Mouse (Mus musculus) liver, embryonic 15.5 days (tissue): Measurements from ENCODE around the gene Gm13272. TPM values are rescaled to one million over a fixed set of nuclear protein-coding genes. Genes with fewer than 3 reads are reported as not detected.
"Not testable (repeated sequence)": the region's sequence is repeated elsewhere in the genome, so short reads cannot be mapped to it uniquely, and the experiment has no call there.

Experiments
- ATAC-seq: fragments of 200-750 bp; cut with Nextera tagmentation; 2 replicates; pipeline ENCODE4 v1.8.0; 2017; ENCODE audit warnings: moderate number of reproducible peaks, mild to moderate bottlenecking, moderate library complexity; ENCODE audit not compliant: insufficient read depth
- H3K27ac ChIP-seq: fragments of 300-500 bp; sonication (generic); replicated peaks from 2 replicates; pipeline ENCODE4 v1.5.1; 2015; ENCODE audit warnings: mild to moderate bottlenecking, inconsistent platforms
- H3K27me3 ChIP-seq: fragments of 300-500 bp; sonication (generic); 2 replicates; pipeline ENCODE4 v1.6.1; 2015; ENCODE audit warnings: mild to moderate bottlenecking, inconsistent platforms
- H3K36me3 ChIP-seq: fragments of 300-500 bp; sonication (generic); replicated peaks from 2 replicates; pipeline ENCODE4 v1.6.1; 2015; ENCODE audit warnings: moderate library complexity, mild to moderate bottlenecking, inconsistent platforms
- H3K4me1 ChIP-seq: fragments of 300-500 bp; sonication (generic); replicated peaks from 2 replicates; pipeline ENCODE4 v1.6.1; 2015; ENCODE audit warnings: inconsistent platforms
- H3K4me2 ChIP-seq: fragments of 300-500 bp; sonication (generic); 2 replicates; pipeline ENCODE4 v1.6.1; 2015; ENCODE audit warnings: moderate library complexity, mild to moderate bottlenecking, inconsistent platforms
- H3K4me3 ChIP-seq: fragments of 300-500 bp; sonication (generic); replicated peaks from 2 replicates; pipeline ENCODE4 v1.5.1; 2015; ENCODE audit warnings: mild to moderate bottlenecking, inconsistent platforms
- H3K9ac ChIP-seq: fragments of 300-500 bp; sonication (generic); 2 replicates; pipeline ENCODE4 v1.6.1; 2015; ENCODE audit warnings: moderate library complexity, mild to moderate bottlenecking, inconsistent platforms
- H3K9me3 ChIP-seq: fragments of 300-500 bp; sonication (generic); replicated peaks from 2 replicates; pipeline ENCODE4 v1.6.1; 2016; ENCODE audit warnings: inconsistent platforms
- WGBS: fragments of 180-500 bp; shearing (Covaris S2); methylation state at CpG from one replicate; pipeline ENCODE4 v1.1.7; 2015; ENCODE audit warnings: mixed read lengths; ENCODE audit not compliant: insufficient replicate concordance; 5-methylcytosine and 5-hydroxymethylcytosine counted together
- polyA plus RNA-seq: library from polyadenylated mRNA; unstranded; fragments of >200 nt; fragmentation: Nextera tagmentation; extraction: Ambion mirVana; gene quantifications from 2 replicates; pipeline ENCODE4 v1.2.1, GENCODE M21; 2015

Gm13272 gene
- polyA plus RNA-seq, 1 experiment from 2014 or later: not detected

- ATAC-seq, H3K27me3 ChIP-seq, H3K9me3 ChIP-seq, H3K4me3 ChIP-seq, H3K9ac ChIP-seq, H3K4me1 ChIP-seq, H3K36me3 ChIP-seq, H3K27ac ChIP-seq, H3K4me2 ChIP-seq: not testable (repeated sequence)
- whole genome bisulfite sequencing: 0% methylated on average over 4 of the region's 28 CpGs
Observed at GRCm38 (mm10) chr4:88788402-88788801, 8.8 kb downstream of the Gm13272 start, which contains the start of gene Gm13277. Gene Gm13277 (plus strand): TSS chr4:88788632.

GRCm38 (mm10) chr4:88791250-88791649 lies 11.6 kb downstream of the Gm13272 start, which contains the start of gene Gm13278:
Gene Gm13278 (plus strand): TSS chr4:88791550.
- H3K4me3 ChIP-seq, H3K4me1 ChIP-seq, H3K9ac ChIP-seq, ATAC-seq, H3K9me3 ChIP-seq, H3K4me2 ChIP-seq, H3K27ac ChIP-seq, H3K36me3 ChIP-seq, H3K27me3 ChIP-seq: not testable (repeated sequence)
- WGBS: no CpG with 5 or more reads among the region's 28 CpGs

- H3K9me3 ChIP-seq, ATAC-seq, H3K4me1 ChIP-seq, H3K27ac ChIP-seq, H3K9ac ChIP-seq, H3K4me2 ChIP-seq, H3K36me3 ChIP-seq, H3K27me3 ChIP-seq, H3K4me3 ChIP-seq: not testable (repeated sequence)
- WGBS: 0% methylated on average over 18 of the region's 52 CpGs
Observed at GRCm38 (mm10) chr4:88793936-88794675, 14.5 kb downstream of the Gm13272 start, which contains the start of gene Gm13275. Gene Gm13275 (plus strand): TSS chr4:88794487.

- WGBS: no CpG with 5 or more reads among the region's 28 CpGs
- H3K27me3 ChIP-seq, H3K4me1 ChIP-seq, H3K9me3 ChIP-seq, H3K4me3 ChIP-seq, H3K36me3 ChIP-seq, H3K9ac ChIP-seq, ATAC-seq, H3K27ac ChIP-seq, H3K4me2 ChIP-seq: not testable (repeated sequence)
Observed at GRCm38 (mm10) chr4:88797097-88797496, 17.4 kb downstream of the Gm13272 start, which contains the start of gene Gm13279. Gene Gm13279 (plus strand): TSS chr4:88797397.

GRCm38 (mm10) chr4:88799365-88799764 lies 19.7 kb downstream of the Gm13272 start, which contains the start of gene Gm13285:
Gene Gm13285 (plus strand): TSS chr4:88799665.
- not testable (repeated sequence) for H3K9me3 ChIP-seq, H3K27me3 ChIP-seq, H3K4me1 ChIP-seq, H3K27ac ChIP-seq, H3K4me3 ChIP-seq, H3K9ac ChIP-seq, ATAC-seq, H3K36me3 ChIP-seq, H3K4me2 ChIP-seq
- WGBS: 2% methylated on average over 6 of the region's 7 CpGs

GRCm38 (mm10) chr4:88802954-88803353 lies 23.3 kb downstream of the Gm13272 start, which contains the start of gene Gm13287:
Gene Gm13287 (plus strand): TSS chr4:88803254.
- H3K4me3 ChIP-seq, H3K27me3 ChIP-seq, H3K36me3 ChIP-seq, H3K4me1 ChIP-seq, ATAC-seq, H3K27ac ChIP-seq, H3K9ac ChIP-seq, H3K9me3 ChIP-seq: not testable (repeated sequence)
- H3K4me2 ChIP-seq: peak within 1 kb of the TSS; percentile 40; the same call in 1 of the 2 replicates
- WGBS: no CpG with 5 or more reads among the region's 29 CpGs

- H3K4me1 ChIP-seq, ATAC-seq, H3K36me3 ChIP-seq, H3K27ac ChIP-seq, H3K9ac ChIP-seq, H3K27me3 ChIP-seq, H3K9me3 ChIP-seq: not testable (repeated sequence)
- Histone ChIP-seq H3K4me3 (0 out of 2 replicates have a peak within 1 kb of the TSS, but pooled peaks have one; percentile 24), H3K4me2 (peak within 1 kb of the TSS; percentile 49)
- no CpG with 5 or more reads among the region's 8 CpGs for WGBS
Observed at GRCm38 (mm10) chr4:88805231-88805630, 25.6 kb downstream of the Gm13272 start, which contains the start of gene Gm13288. Gene Gm13288 (plus strand): TSS chr4:88805531.

GRCm38 (mm10) chr4:88805761-88806160 lies 26.1 kb downstream of the Gm13272 start:
- Histone ChIP-seq H3K4me2 (peak overlapping the region; percentile 49), H3K4me3 (0 out of 2 replicates have a peak overlapping the region, but pooled peaks have one; percentile 24)
- not testable (repeated sequence) for H3K9ac ChIP-seq, H3K27me3 ChIP-seq, H3K9me3 ChIP-seq, H3K4me1 ChIP-seq, H3K36me3 ChIP-seq, H3K27ac ChIP-seq, ATAC-seq
- WGBS: 0% methylated on average over 9 of the region's 34 CpGs

GRCm38 (mm10) chr4:88815928-88816327 lies 36.3 kb downstream of the Gm13272 start, which contains the start of gene Ifna7:
Gene Ifna7 (plus strand): TSS chr4:88816228.
- H3K9me3 ChIP-seq: no peaks in the 10 kb centered on the region
- H3K27ac ChIP-seq: no peak within 1 kb of the TSS
- 35% methylated on average over 3 of the region's 3 CpGs for WGBS
- ATAC-seq: no peak
- no peaks in the 10 kb centered on the region; the same call in 1 of the 2 replicates for H3K27me3 ChIP-seq
- no peak within 1 kb of the TSS for H3K4me3 ChIP-seq
- no peaks in the 10 kb centered on the region for H3K36me3 ChIP-seq
- H3K4me2 ChIP-seq: no peak within 1 kb of the TSS
- no peak within 1 kb of the TSS for H3K9ac ChIP-seq
- no peaks in the 10 kb centered on the region for H3K4me1 ChIP-seq

- Histone ChIP-seq H3K4me2 (no peak within 1 kb of the TSS), H3K9ac (no peak within 1 kb of the TSS), H3K27ac (no peak within 1 kb of the TSS), H3K36me3 (no peaks in the 10 kb centered on the region), H3K27me3 (no peaks in the 10 kb centered on the region; the same call in 1 of the 2 replicates), H3K4me1 (no peaks in the 10 kb centered on the region), H3K9me3 (no peaks in the 10 kb centered on the region), H3K4me3 (no peak within 1 kb of the TSS)
- WGBS: 64% methylated on average over 1 of the region's 1 CpGs
- ATAC-seq: no peak
Observed at GRCm38 (mm10) chr4:88819659-88820058, 40.0 kb downstream of the Gm13272 start, which contains the start of gene Ifna11. Gene Ifna11 (plus strand): TSS chr4:88819959.

GRCm38 (mm10) chr4:88822995-88823394 lies 43.3 kb downstream of the Gm13272 start:
- 19% methylated on average over 4 of the region's 4 CpGs for WGBS
- H3K4me1 ChIP-seq: no peaks in the 10 kb centered on the region

More at GRCm38 (mm10) chr4:88822995-88823394, 43.3 kb downstream of the Gm13272 start:
- H3K4me2 ChIP-seq: no peak overlapping the region
- H3K27ac ChIP-seq: no peak overlapping the region
- H3K9ac ChIP-seq: no peak overlapping the region
- H3K4me3 ChIP-seq: no peak overlapping the region
- H3K27me3 ChIP-seq: no peaks in the 10 kb centered on the region
- H3K9me3 ChIP-seq: no peaks in the 10 kb centered on the region
- no peaks in the 10 kb centered on the region for H3K36me3 ChIP-seq
- ATAC-seq: no peak
